Mouse (Mus musculus): ENCODE data around the gene Idi1. TPM values are rescaled to one million over a fixed set of nuclear protein-coding genes. Genes with fewer than 3 reads are reported as not detected.
"Not testable (repeated sequence)": the region's sequence is repeated elsewhere in the genome, so short reads cannot be mapped to it uniquely, and the experiment has no call there.

Idi1 gene
- polyA plus RNA-seq, 1 experiment from 2014 or later = 76.6 TPM

- H3K4me3 ChIP-seq = no peak overlapping the region
- WGBS = 87% methylated on average over 7 of the region's 7 CpGs
These were observed 18.7 kb upstream of the Idi1 start for GRCm38 (mm10) chr13:8866612-8867011.

GRCm38 (mm10) chr13:8869578-8870157 is 15.6 kb upstream of the Idi1 start:
- no peak for DNase-seq (ENCODE audit: low spot score)
- Histone ChIP-seq H3K36me3 (peaks cover 2% of the 10 kb centered on the region; the same call in 1 of the 2 replicates), H3K4me1 (peaks cover 7% of the 10 kb centered on the region), H3K9me3 (no peaks in the 10 kb centered on the region), H3K27me3 (ENCODE audit: insufficient read depth, poor library complexity, severe bottlenecking) (no peaks in the 10 kb centered on the region), H3K27ac (peak overlapping the region; percentile 94), H3K4me3 (peak overlapping the region; percentile 92)
- 75% methylated on average over 5 of the region's 5 CpGs for WGBS

More at GRCm38 (mm10) chr13:8866612-8867011, 18.7 kb upstream of the Idi1 start:
- Histone ChIP-seq H3K27me3 (ENCODE audit: insufficient read depth, poor library complexity, severe bottlenecking) (no peaks in the 10 kb centered on the region), H3K9me3 (no peaks in the 10 kb centered on the region), H3K36me3 (peaks cover 9% of the 10 kb centered on the region; the same call in 1 of the 2 replicates), H3K27ac (no peak overlapping the region), H3K4me1 (peaks cover 7% of the 10 kb centered on the region)
- DNase-seq (ENCODE audit: low spot score) = no peak

GRCm38 (mm10) chr13:8870160-8870509 is 15.2 kb upstream of the Idi1 start:
- Histone ChIP-seq H3K36me3 (0 out of 2 replicates have a peak, but pooled peaks cover 2% of the 10 kb centered on the region), H3K4me1 (peaks cover 7% of the 10 kb centered on the region), H3K27me3 (ENCODE audit: insufficient read depth, poor library complexity, severe bottlenecking) (no peaks in the 10 kb centered on the region), H3K4me3 (peak overlapping the region; percentile 92), H3K27ac (peak overlapping the region; percentile 94), H3K9me3 (no peaks in the 10 kb centered on the region)
- no peak for DNase-seq (ENCODE audit: low spot score)
- 8% methylated on average over 9 of the region's 9 CpGs for WGBS

GRCm38 (mm10) chr13:8870510-8871313 is 14.6 kb upstream of the Idi1 start:
- no peaks in the 10 kb centered on the region for H3K9me3 ChIP-seq
- 0% methylated on average over 57 of the region's 57 CpGs for WGBS
- H3K36me3 ChIP-seq = 0 out of 2 replicates have a peak, but pooled peaks cover 2% of the 10 kb centered on the region
- peak overlapping the region; percentile 92 for H3K4me3 ChIP-seq
- H3K27ac ChIP-seq = peak overlapping the region; percentile 94
- DNase-seq (ENCODE audit: low spot score) = peak; percentile 93
- peaks cover 7% of the 10 kb centered on the region for H3K4me1 ChIP-seq
- no peaks in the 10 kb centered on the region for H3K27me3 ChIP-seq (ENCODE audit: insufficient read depth, poor library complexity, severe bottlenecking)

- H3K4me1 ChIP-seq = peaks cover 7% of the 10 kb centered on the region
- H3K36me3 ChIP-seq = no peaks in the 10 kb centered on the region
- no peaks in the 10 kb centered on the region for H3K27me3 ChIP-seq (ENCODE audit: insufficient read depth, poor library complexity, severe bottlenecking)
- no peaks in the 10 kb centered on the region for H3K9me3 ChIP-seq
- 2% methylated on average over 18 of the region's 18 CpGs for WGBS
- no peak for DNase-seq (ENCODE audit: low spot score)
- peak within 1 kb of the TSS; percentile 92 for H3K4me3 ChIP-seq
- peak within 1 kb of the TSS; percentile 94 for H3K27ac ChIP-seq
These were observed 13.9 kb upstream of the Idi1 start, which contains the start of gene Wdr37 for GRCm38 (mm10) chr13:8871314-8871962. TSS of gene Wdr37 (minus strand) at chr13:8871909.

GRCm38 (mm10) chr13:8873776-8874175 is 11.5 kb upstream of the Idi1 start:
- Histone ChIP-seq H3K9me3 (no peaks in the 10 kb centered on the region), H3K27me3 (ENCODE audit: insufficient read depth, poor library complexity, severe bottlenecking) (no peaks in the 10 kb centered on the region), H3K4me1 (peaks cover 7% of the 10 kb centered on the region), H3K4me3 (no peak overlapping the region), H3K27ac (no peak overlapping the region), H3K36me3 (no peaks in the 10 kb centered on the region)
- WGBS = 91% methylated on average over 1 of the region's 1 CpGs
- no peak for DNase-seq (ENCODE audit: low spot score)

- WGBS = 65% methylated on average over 3 of the region's 3 CpGs
- no peak overlapping the region for H3K27ac ChIP-seq
These were observed 3.7 kb upstream of the Idi1 start for GRCm38 (mm10) chr13:8881611-8882010.

GRCm38 (mm10) chr13:8883870-8884269 is 1.4 kb upstream of the Idi1 start:
- whole genome bisulfite sequencing = 75% methylated on average over 5 of the region's 5 CpGs
- not testable (repeated sequence) for H3K4me3 ChIP-seq; H3K36me3 ChIP-seq; H3K9me3 ChIP-seq; H3K27me3 ChIP-seq (ENCODE audit: insufficient read depth, poor library complexity, severe bottlenecking); H3K4me1 ChIP-seq; H3K27ac ChIP-seq; DNase-seq (ENCODE audit: low spot score)

More at GRCm38 (mm10) chr13:8881611-8882010, 3.7 kb upstream of the Idi1 start:
- no peak for DNase-seq (ENCODE audit: low spot score)
- Histone ChIP-seq H3K4me3 (no peak overlapping the region), H3K9me3 (no peaks in the 10 kb centered on the region), H3K4me1 (no peaks in the 10 kb centered on the region), H3K36me3 (no peaks in the 10 kb centered on the region), H3K27me3 (ENCODE audit: insufficient read depth, poor library complexity, severe bottlenecking) (no peaks in the 10 kb centered on the region)

GRCm38 (mm10) chr13:8886185-8886560 is 872 bp downstream of the Idi1 start:
- Histone ChIP-seq H3K4me3 (peak overlapping the region; percentile 84), H3K27me3 (ENCODE audit: insufficient read depth, poor library complexity, severe bottlenecking) (no peaks in the 10 kb centered on the region), H3K4me1 (peaks cover 3% of the 10 kb centered on the region; the same call in 1 of the 2 replicates), H3K36me3 (peaks cover 22% of the 10 kb centered on the region), H3K9me3 (no peaks in the 10 kb centered on the region), H3K27ac (peak overlapping the region; percentile 99)
- 8% methylated on average over 9 of the region's 9 CpGs for WGBS
- DNase-seq (ENCODE audit: low spot score) = no peak

- H3K9me3 ChIP-seq = no peaks in the 10 kb centered on the region
- H3K4me3 ChIP-seq = no peak overlapping the region
- 90% methylated on average over 1 of the region's 1 CpGs for WGBS
- no peak for DNase-seq (ENCODE audit: low spot score)
- H3K36me3 ChIP-seq = peaks cover 32% of the 10 kb centered on the region
- no peaks in the 10 kb centered on the region for H3K27me3 ChIP-seq (ENCODE audit: insufficient read depth, poor library complexity, severe bottlenecking)
- peaks cover 3% of the 10 kb centered on the region; the same call in 1 of the 2 replicates for H3K4me1 ChIP-seq
- no peak overlapping the region for H3K27ac ChIP-seq
These were observed 3.3 kb downstream of the Idi1 start for GRCm38 (mm10) chr13:8888603-8889002.

- H3K9me3 ChIP-seq = peaks cover 15% of the 10 kb centered on the region; the same call in 1 of the 2 replicates
- not testable (repeated sequence) for H3K27me3 ChIP-seq (ENCODE audit: insufficient read depth, poor library complexity, severe bottlenecking); H3K27ac ChIP-seq; H3K4me1 ChIP-seq; H3K36me3 ChIP-seq; H3K4me3 ChIP-seq; DNase-seq (ENCODE audit: low spot score)
- 86% methylated on average over 2 of the region's 2 CpGs for WGBS
These were observed 20.7 kb downstream of the Idi1 start for GRCm38 (mm10) chr13:8905986-8906385.

GRCm38 (mm10) chr13:8913890-8914289 is 28.6 kb downstream of the Idi1 start:
- H3K27ac ChIP-seq; H3K4me3 ChIP-seq; DNase-seq (ENCODE audit: low spot score); H3K4me1 ChIP-seq; H3K9me3 ChIP-seq; H3K27me3 ChIP-seq (ENCODE audit: insufficient read depth, poor library complexity, severe bottlenecking); H3K36me3 ChIP-seq: not testable (repeated sequence)
- 87% methylated on average over 8 of the region's 8 CpGs for WGBS

GRCm38 (mm10) chr13:8933499-8933898 is 48.2 kb downstream of the Idi1 start:
- DNase-seq (ENCODE audit: low spot score) = no peak
- H3K27me3 ChIP-seq (ENCODE audit: insufficient read depth, poor library complexity, severe bottlenecking) = no peaks in the 10 kb centered on the region
- H3K4me1 ChIP-seq = no peaks in the 10 kb centered on the region
- no peaks in the 10 kb centered on the region for H3K9me3 ChIP-seq
- H3K27ac ChIP-seq = no peak overlapping the region
- WGBS = 42% methylated on average over 2 of the region's 2 CpGs
- no peak overlapping the region for H3K4me3 ChIP-seq
- no peaks in the 10 kb centered on the region for H3K36me3 ChIP-seq

Measured in heart, embryonic 10.5 days (tissue).